Mouse (Mus musculus) CH12.LX (cell line): ENCODE measurements at regions not wholly inside any gene's neighbourhood (a gene's known extent, or its start where the extent isn't known, plus 50 kb on each side); places are given as distances from the start of the nearest gene placed in this dataset.

Experiments used
- DNase-seq: peaks from one replicate; pipeline ENCODE4 v3.0.0-alpha.2; 2013; ENCODE audit errors: extremely low read depth
- H3K27ac ChIP-seq: 2 replicates; pipeline ENCODE4 v1.5.1; 2012; ENCODE audit warnings: low read depth, mild to moderate bottlenecking, control low read depth, moderate library complexity; ENCODE audit not compliant: insufficient read depth
- H3K27me3 ChIP-seq: replicated peaks from 2 replicates; pipeline ENCODE3; 2012; ENCODE audit warnings: inconsistent platforms
- H3K36me3 ChIP-seq, 2 experiments: replicated peaks in 1 of 2; 2 replicates each; pipeline versions ENCODE3 to v1.6.1; 2012; ENCODE audit warnings: inconsistent platforms in 1 of 2, low read length in 1 of 2, mild to moderate bottlenecking in 1 of 2, mixed read lengths in 1 of 2, moderate library complexity in 1 of 2; ENCODE audit not compliant: control insufficient read depth in 1 of 2, insufficient read depth in 1 of 2
- H3K4me1 ChIP-seq, 2 experiments: 2 replicates each; pipeline ENCODE4 v1.6.1; 2012; ENCODE audit warnings: inconsistent platforms in 1 of 2, moderate library complexity in 1 of 2; ENCODE audit not compliant: insufficient read depth in 2 of 2, control insufficient read depth in 1 of 2
- H3K4me2 ChIP-seq: 2 replicates; pipeline ENCODE4 v1.6.1; 2012; ENCODE audit warnings: low read depth, mild to moderate bottlenecking, control low read depth; ENCODE audit not compliant: poor library complexity, insufficient read depth, severe bottlenecking
- H3K4me3 ChIP-seq, 3 experiments: fragments of 150-350 bp in 1 of 3; sonication (generic) in 1 of 3; replicated peaks in 1 of 3; 2 replicates each; pipeline versions ENCODE3 to v1.5.1; 2011 to 2012; ENCODE audit warnings: low read depth in 2 of 3, low read length in 2 of 3, mild to moderate bottlenecking in 2 of 3, moderate library complexity in 2 of 3, control low read depth in 1 of 3, improper control_type of control experiment in 1 of 3, inconsistent platforms in 1 of 3, mixed read lengths in 1 of 3; ENCODE audit not compliant: poor library complexity in 1 of 3
- H3K79me2 ChIP-seq: replicated peaks from 2 replicates; pipeline ENCODE4 v1.6.1; 2012; ENCODE audit warnings: mild to moderate bottlenecking, moderate library complexity; ENCODE audit not compliant: control insufficient read depth, poor library complexity, insufficient read depth, severe bottlenecking; ENCODE audit errors: extremely low read depth
- H3K9ac ChIP-seq: 2 replicates; pipeline ENCODE4 v1.6.1; 2012; ENCODE audit warnings: low read depth, mild to moderate bottlenecking, control low read depth, moderate library complexity; ENCODE audit not compliant: insufficient read depth
- H3K9me3 ChIP-seq: replicated peaks from 2 replicates; pipeline ENCODE3; 2012; ENCODE audit warnings: low read length, inconsistent platforms, mixed read lengths
- BHLHE40 ChIP-seq: IDR thresholded peaks from 2 replicates; pipeline ENCODE4 v1.6.1; 2011; ENCODE audit warnings: mild to moderate bottlenecking, low read depth, low read length, improper control_type of control experiment
- CHD1 ChIP-seq: IDR thresholded peaks from 2 replicates; pipeline ENCODE4 v1.6.1; 2012; ENCODE audit warnings: low read depth, low read length, improper control_type of control experiment, inconsistent platforms
- CTCF ChIP-seq, 2 experiments: IDR thresholded peaks in 1 of 2; conservative IDR thresholded peaks in 1 of 2; 2 replicates each; pipeline ENCODE4 v1.5.1; 2011 to 2012; ENCODE audit warnings: low read depth in 2 of 2, low read length in 2 of 2, improper control_type of control experiment in 1 of 2, inconsistent platforms in 1 of 2, mild to moderate bottlenecking in 1 of 2, moderate library complexity in 1 of 2
- GABPA ChIP-seq: IDR thresholded peaks from 2 replicates; pipeline ENCODE4 v1.6.1; 2012; ENCODE audit warnings: low read depth, low read length, improper control_type of control experiment, inconsistent platforms; ENCODE audit not compliant: insufficient replicate concordance
- HCFC1 ChIP-seq: IDR thresholded peaks from 2 replicates; pipeline ENCODE4 v1.6.1; 2012; ENCODE audit warnings: low read depth, mild to moderate bottlenecking, inconsistent platforms, low read length, improper control_type of control experiment
- JUN ChIP-seq: IDR thresholded peaks from 2 replicates; pipeline ENCODE4 v1.6.1; 2011; ENCODE audit warnings: low read depth, mild to moderate bottlenecking, low read length, improper control_type of control experiment, moderate library complexity; ENCODE audit not compliant: insufficient read depth
- KAT2A ChIP-seq: IDR thresholded peaks from 2 replicates; pipeline ENCODE4 v1.6.1; 2012; ENCODE audit warnings: low read length, improper control_type of control experiment, inconsistent platforms; ENCODE audit not compliant: insufficient replicate concordance
- MAZ ChIP-seq: IDR thresholded peaks from 2 replicates; pipeline ENCODE4 v1.6.1; 2012; ENCODE audit warnings: low read depth, mild to moderate bottlenecking, inconsistent platforms, low read length, improper control_type of control experiment, moderate library complexity
- NRF1 ChIP-seq: IDR thresholded peaks from 2 replicates; pipeline ENCODE4 v1.6.1; 2014; ENCODE audit warnings: low read depth, mild to moderate bottlenecking, inconsistent platforms, low read length, improper control_type of control experiment, moderate library complexity
- PAX5 ChIP-seq: IDR thresholded peaks from 2 replicates; pipeline ENCODE4 v1.6.1; 2012; ENCODE audit warnings: low read length, inconsistent platforms, mixed read lengths
- POLR2A ChIP-seq: IDR thresholded peaks from 2 replicates; pipeline ENCODE4 v1.6.1; 2011; ENCODE audit warnings: low read depth, mild to moderate bottlenecking, improper control_type of control experiment, low read length
- RCOR1 ChIP-seq: conservative IDR thresholded peaks from 2 replicates; pipeline ENCODE4 v1.6.1; 2012; ENCODE audit warnings: low read depth, mild to moderate bottlenecking, inconsistent platforms, low read length, improper control_type of control experiment
- SMC3 ChIP-seq: IDR thresholded peaks from 2 replicates; pipeline ENCODE4 v1.6.1; 2011; ENCODE audit warnings: low read depth, low read length, improper control_type of control experiment
- TCF12 ChIP-seq: IDR thresholded peaks from 2 replicates; pipeline ENCODE4 v1.6.1; 2014; ENCODE audit warnings: low read depth, mild to moderate bottlenecking, inconsistent platforms, low read length, improper control_type of control experiment
- USF1 ChIP-seq: IDR thresholded peaks from 2 replicates; pipeline ENCODE4 v1.6.1; 2014; ENCODE audit warnings: low read depth, mild to moderate bottlenecking, inconsistent platforms, low read length, improper control_type of control experiment
- ZC3H11A ChIP-seq: IDR thresholded peaks from 2 replicates; pipeline ENCODE4 v1.6.1; 2012; ENCODE audit warnings: low read depth, mild to moderate bottlenecking, inconsistent platforms, low read length, improper control_type of control experiment
- ZKSCAN1 ChIP-seq: IDR thresholded peaks from 2 replicates; pipeline ENCODE4 v1.6.1; 2012; ENCODE audit warnings: low read depth, inconsistent platforms, low read length, improper control_type of control experiment, borderline replicate concordance
- ZMIZ1 ChIP-seq: IDR thresholded peaks from 2 replicates; pipeline ENCODE4 v1.6.1; 2012; ENCODE audit warnings: low read depth, mild to moderate bottlenecking, inconsistent platforms, low read length, improper control_type of control experiment
- dilution Hi-C: fragments of 300-500 bp; cut with MboI; formaldehyde crosslinking; loops from 2 replicates; pipeline ENCODE4 v1.14.3; 2020; ENCODE audit warnings: low sequenced_read_pairs; ENCODE audit not compliant: extremely low pct_unique_long_range_greater_than_20kb, extremely low pct_ligation_motif_present
- in situ Hi-C: fragments of 300-500 bp; cut with MboI; formaldehyde crosslinking; loops from 3 replicates; pipeline ENCODE4 v1.14.3; 2019; ENCODE audit warnings: low sequenced_read_pairs, low pct_ligation_motif_present, low pct_unique_long_range_greater_than_20kb, mixed read lengths

DNA sequence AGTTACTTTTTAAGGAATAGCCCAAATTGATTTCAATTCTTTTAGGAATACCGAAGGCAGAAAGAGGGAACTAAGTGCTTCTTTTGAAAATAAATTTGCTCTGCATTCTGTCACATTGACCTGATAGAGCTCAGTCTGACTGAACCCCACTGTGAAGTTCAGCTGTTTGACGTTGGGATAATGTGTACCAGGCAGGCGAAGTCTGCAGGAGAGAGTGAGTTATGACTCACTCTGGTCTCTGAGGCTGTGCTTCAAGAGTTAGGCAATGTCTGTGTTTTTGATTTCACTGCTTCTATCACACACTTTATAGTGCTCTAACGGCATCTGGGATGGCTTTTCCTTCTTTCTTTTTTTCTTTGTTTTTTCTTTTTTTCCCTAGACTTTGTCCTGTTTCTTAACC, 283.5 kb downstream of the Naf1 start:
- Histone ChIP-seq H3K9me3 (no peaks in the 10 kb centered on the region), H3K4me3 (no peak overlapping the region), H3K9ac (no peak overlapping the region), H3K4me1 (no peaks in the 10 kb centered on the region), H3K4me2 (no peak overlapping the region), H3K27me3 (no peaks in the 10 kb centered on the region)
- dilution Hi-C loops (no loop called here), in situ Hi-C loops (no loop called here)
- DNase-seq, result no peak
- no peak for TF ChIP-seq HCFC1
- TF ChIP-seq ZC3H11A, result no peak
- TF ChIP-seq BHLHE40, result no peak
- no peak for TF ChIP-seq POLR2A
- no peak for TF ChIP-seq CHD1
- TF ChIP-seq, all 38 proteins: peak for 0
- no peaks in the 10 kb centered on the region for H3K79me2 ChIP-seq
- no peaks in the 10 kb centered on the region for H3K36me3 ChIP-seq
- no peak overlapping the region for H3K27ac ChIP-seq

DNA sequence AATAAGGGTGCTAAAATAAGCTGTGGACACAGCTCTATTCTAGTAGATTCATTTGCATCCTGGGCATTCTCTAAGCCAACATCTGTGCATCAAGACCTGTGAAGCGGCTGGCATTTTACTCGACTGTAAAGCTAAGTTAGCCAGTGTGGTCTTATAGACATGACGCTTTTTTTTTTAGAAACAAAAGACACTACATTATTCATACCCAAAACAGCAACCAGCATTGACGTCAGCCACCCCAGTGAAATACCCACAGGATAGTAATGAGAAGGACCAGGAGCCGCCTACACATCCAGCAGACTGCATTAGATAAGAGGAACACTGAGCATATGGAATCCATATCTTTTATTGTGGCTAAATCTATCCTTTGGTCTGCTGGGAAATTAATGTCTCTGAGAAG, 321.7 kb downstream of the Naf1 start:
- H3K4me2 ChIP-seq, result no peak overlapping the region
- no peak overlapping the region for H3K27ac ChIP-seq
- TF ChIP-seq ZKSCAN1, result no peak
- TF ChIP-seq SMC3, result no peak
- no peak for TF ChIP-seq CTCF (conservative IDR thresholded peaks at IDR 0.05 in 1 of 2, IDR thresholded peaks at IDR 0.05 in 1 of 2; ENCODE audit: low read depth in 2 of 2, low read length in 2 of 2)
- TF ChIP-seq NRF1, result no peak
- TF ChIP-seq ZMIZ1, result no peak
- H3K4me3 ChIP-seq, result no peak overlapping the region
- no peaks in the 10 kb centered on the region for H3K4me1 ChIP-seq
- no peak overlapping the region for H3K9ac ChIP-seq
- dilution Hi-C loops (no loop called here), in situ Hi-C loops (no loop called here)
- no peaks in the 10 kb centered on the region for H3K9me3 ChIP-seq
- no peaks in the 10 kb centered on the region for H3K27me3 ChIP-seq
- no peak for DNase-seq
- H3K36me3 ChIP-seq, result no peaks in the 10 kb centered on the region
- H3K79me2 ChIP-seq, result no peaks in the 10 kb centered on the region

DNA sequence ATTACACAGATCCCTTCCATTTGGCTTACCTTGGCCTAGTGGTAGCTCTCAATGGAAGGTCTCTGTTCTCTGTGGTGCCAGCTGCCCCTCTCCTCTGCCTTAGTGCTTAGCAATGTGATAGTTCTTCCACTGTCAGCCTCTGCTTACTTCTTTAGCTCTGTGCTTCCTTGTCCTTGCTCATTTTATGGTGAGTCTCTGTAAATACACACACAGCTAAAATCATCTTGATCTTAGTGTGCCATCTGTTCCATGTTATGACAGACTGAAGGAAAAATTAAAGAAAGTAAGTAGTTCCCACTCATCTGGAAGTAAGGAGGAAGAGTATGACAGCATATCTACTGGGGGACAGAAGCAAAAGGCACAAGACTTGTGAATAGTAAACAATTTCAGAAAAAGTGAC, 324.4 kb upstream of the Nat3 start:
- dilution Hi-C loops, result no loop called here

More for the DNA sequence above, 324.4 kb upstream of the Nat3 start:
- no peak overlapping the region for H3K4me2 ChIP-seq
- no peaks in the 10 kb centered on the region for H3K27me3 ChIP-seq
- H3K36me3 ChIP-seq, result no peaks in the 10 kb centered on the region
- no peaks in the 10 kb centered on the region for H3K4me1 ChIP-seq
- H3K9me3 ChIP-seq, result no peaks in the 10 kb centered on the region
- H3K27ac ChIP-seq, result no peak overlapping the region
- no peak for DNase-seq
- no peak overlapping the region for H3K4me3 ChIP-seq
- no peaks in the 10 kb centered on the region for H3K79me2 ChIP-seq
- TF ChIP-seq MAZ (no peak), KAT2A (no peak), RCOR1 (no peak), GABPA (no peak), PAX5 (no peak), USF1 (no peak), CTCF (conservative IDR thresholded peaks at IDR 0.05 in 1 of 2, IDR thresholded peaks at IDR 0.05 in 1 of 2; ENCODE audit: low read depth in 2 of 2, low read length in 2 of 2) (no peak), TCF12 (no peak), JUN (no peak)
- TF ChIP-seq, all 38 proteins: peak for 0
- in situ Hi-C loops, result no loop called here
- H3K9ac ChIP-seq, result no peak overlapping the region
